Mouse (Mus musculus) thymus, postnatal 14 days (tissue): ENCODE measurements at regions not wholly inside any gene's neighbourhood (a gene's known extent, or its start where the extent isn't known, plus 50 kb on each side); places are given as distances from the start of the nearest gene placed in this dataset.

Experiments
- DNase-seq: peaks from one replicate; pipeline ENCODE4 v3.0.0; 2021

GRCm38 (mm10) chr8:103816101-103816894, 285.1 kb upstream of the Cdh5 start:
- DNase-seq = no peak

DNA sequence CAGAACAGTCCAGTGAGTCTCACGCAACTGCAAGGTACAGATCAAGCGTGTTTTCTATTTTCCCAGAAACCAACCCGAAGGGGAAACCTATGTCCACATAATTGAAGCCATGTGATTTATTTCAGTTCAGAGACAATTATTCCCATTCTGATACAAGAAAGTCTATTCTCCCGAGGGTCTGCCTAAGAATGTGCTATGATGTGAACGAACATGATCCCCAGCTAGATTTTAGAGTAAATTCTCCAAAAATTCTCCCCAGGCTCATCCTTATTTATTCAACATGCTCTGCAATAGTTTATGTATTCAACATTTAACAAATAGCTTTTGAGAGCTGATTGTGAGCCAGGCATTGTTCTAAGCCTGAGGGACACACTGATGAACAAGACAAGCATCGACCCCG, 277.9 kb upstream of the Cdh5 start:
- no peak for DNase-seq

DNA sequence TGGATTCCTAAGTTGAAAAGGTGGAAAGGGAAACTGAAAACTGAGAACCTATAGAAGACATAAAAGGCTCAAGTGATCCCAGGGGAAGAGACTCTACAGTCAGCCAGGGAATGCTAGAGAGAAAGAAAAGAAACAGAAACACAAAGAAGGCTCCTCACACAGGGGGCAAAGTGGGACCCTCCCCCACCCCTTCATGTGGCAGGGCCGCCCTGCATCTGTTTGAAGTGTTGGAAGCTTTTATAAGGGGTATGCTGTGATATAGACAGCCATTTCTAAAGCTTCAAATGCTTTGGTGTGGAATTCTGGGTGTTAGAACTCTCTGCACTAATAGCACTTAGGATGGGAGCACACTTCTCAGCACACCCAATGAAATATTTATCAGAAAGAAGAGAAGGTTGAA, 276.7 kb upstream of the Cdh5 start:
- DNase-seq = no peak

- DNase-seq = no peak
Observed at GRCm38 (mm10) chr8:103825289-103825688, 276.1 kb upstream of the Cdh5 start.

DNA sequence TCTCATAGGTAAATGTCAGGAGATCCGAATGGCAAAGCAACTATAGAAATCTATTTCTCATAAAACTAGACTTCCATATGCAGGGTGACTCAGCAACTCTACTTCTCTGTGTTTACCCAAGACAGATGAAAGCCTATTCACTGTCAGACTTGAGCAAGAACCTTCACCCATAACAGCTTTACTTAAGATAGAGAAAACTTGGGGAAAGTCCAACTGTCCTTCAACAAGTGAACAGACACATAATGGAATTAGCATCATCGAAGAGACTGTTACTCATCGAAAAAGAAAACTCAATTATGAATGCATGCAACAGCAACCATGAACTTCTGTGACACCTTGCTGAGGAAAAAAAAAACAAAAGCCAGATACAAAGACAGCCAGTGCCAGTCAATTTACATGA, 271.0 kb upstream of the Cdh5 start:
- no peak for DNase-seq

DNA sequence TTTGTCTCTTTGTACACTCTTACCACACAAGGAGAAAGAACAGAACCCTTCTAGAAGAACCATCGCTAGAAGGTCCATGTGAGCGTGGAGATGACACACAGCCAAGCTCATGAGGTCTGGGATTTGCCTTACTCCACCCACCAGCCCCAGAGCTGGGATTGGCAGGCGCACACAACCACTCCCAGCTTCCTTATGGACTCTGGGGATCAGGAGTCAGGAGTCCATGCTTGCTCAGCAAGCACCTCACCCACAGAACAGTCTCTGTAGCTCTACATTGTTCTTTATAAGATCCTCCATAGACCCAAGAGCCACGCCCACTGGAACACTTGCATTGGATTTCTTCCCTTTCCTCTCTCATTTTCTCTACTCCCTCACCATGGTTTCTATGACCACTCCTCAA, 261.4 kb upstream of the Cdh5 start:
- no peak for DNase-seq

- DNase-seq = no peak
Observed at GRCm38 (mm10) chr8:103845964-103846363, 255.5 kb upstream of the Cdh5 start.

GRCm38 (mm10) chr8:103846382-103846976, 254.9 kb upstream of the Cdh5 start:
- DNase-seq = no peak

GRCm38 (mm10) chr8:103849785-103850184, 251.6 kb upstream of the Cdh5 start:
- DNase-seq = no peak

GRCm38 (mm10) chr8:103851286-103851685, 250.1 kb upstream of the Cdh5 start:
- DNase-seq = no peak

DNA sequence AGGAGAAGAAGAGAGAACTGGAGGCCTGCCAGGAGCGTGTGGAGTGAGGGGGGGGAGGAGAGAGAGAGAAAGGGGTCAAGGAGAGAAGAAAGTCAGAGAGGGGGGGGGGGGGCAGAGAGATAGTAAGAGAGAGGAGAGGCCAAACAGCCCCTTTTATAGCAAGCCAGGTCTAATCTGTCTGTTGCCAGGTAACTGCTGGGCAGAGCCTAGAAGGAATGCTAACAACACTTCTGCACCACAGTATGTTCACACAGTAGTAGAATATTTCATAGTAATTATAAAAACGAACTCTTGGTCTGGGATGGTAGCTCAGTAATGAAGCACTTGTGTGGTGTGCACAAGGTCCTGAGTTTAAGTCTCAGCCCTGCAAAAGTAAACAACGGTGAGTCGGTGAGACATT, 248.4 kb upstream of the Cdh5 start:
- no peak for DNase-seq

GRCm38 (mm10) chr8:103855291-103855690, 246.1 kb upstream of the Cdh5 start:
- no peak for DNase-seq

DNA sequence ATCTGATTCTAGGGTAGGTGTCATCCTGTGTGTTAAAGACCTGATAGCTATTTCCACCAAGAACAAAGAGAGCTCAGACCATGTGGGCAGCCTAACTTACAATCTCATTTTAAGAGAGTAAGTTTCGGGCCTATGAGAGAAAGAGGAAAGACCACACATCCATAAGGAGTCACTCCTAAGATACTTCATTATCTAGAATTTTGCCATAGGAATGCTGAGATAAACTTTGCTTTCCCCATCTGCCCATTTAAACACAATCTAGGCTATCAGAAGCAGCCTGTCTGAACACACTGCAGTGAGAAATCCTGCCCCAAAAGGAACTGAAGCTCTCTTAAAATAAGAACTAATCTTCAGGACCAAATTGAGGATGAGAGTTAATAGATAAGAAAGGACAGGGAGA, 242.3 kb upstream of the Cdh5 start:
- no peak for DNase-seq

DNA sequence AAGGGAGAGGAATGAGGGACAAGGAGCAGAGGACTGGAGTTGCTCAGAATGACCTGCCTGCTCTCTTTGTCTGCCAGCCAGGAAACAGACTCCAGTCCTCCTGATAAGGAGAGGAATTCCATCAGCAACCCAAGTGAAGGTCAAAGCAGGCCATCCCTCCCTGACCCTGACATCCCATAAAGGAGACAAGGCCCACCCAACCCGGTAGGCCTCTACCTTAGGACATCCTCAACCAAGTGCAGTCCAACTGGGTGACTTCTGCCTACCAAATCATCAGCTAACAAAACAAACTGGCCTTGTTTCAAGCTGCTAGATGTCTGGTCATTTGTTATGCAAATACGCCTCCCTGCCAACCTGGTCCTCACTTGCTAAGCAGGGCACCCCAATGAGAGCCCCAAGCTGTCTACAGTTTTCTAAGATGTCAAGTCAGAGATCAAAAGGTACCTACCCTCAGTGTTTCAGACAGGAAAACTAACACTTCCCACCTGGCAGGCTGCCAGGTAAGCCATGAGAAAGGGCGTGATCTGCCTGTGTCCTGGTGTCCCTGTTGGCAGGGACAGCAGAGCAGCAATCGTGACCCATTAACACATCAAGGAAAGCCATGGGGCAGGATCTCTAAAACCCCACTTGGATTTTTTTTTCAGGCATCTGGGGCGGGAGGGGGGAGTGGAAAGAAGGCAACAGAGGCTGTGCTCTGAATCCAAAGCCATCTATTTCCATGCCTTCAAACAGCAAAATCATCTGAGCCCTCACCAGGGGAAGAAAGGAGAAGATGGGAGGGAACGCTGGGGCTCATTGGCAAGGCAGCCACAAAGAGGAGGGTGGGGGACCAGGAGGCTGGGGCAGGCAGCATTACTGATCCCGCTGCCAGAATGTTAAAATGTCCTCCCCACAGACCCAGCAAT, 227.6 kb upstream of the Cdh5 start:
- DNase-seq = no peak

GRCm38 (mm10) chr8:103874506-103874905, 226.9 kb upstream of the Cdh5 start:
- DNase-seq = no peak

- DNase-seq = no peak
Observed at GRCm38 (mm10) chr8:103879505-103879904, 221.9 kb upstream of the Cdh5 start.

GRCm38 (mm10) chr8:103880431-103881145, 220.8 kb upstream of the Cdh5 start:
- no peak for DNase-seq

DNA sequence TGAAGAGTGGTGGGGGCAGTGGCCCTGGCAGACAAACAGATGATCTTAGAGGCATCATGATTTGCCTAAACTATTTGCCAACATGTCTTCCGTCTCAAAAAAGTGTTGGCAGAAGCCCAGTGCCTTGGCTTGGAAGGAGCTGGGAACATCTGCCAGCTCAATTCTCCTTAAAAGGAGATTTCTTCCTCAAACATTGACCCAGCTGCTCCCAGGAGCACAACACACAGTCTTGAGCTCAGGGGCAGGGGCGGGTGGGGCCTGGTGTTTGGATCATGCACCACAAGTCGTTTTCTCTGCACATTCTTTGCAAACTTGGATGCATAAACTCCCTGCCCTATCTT, 220.3 kb upstream of the Cdh5 start:
- no peak for DNase-seq

- DNase-seq = no peak
Observed at GRCm38 (mm10) chr8:103884873-103885780, 216.3 kb upstream of the Cdh5 start.

DNA sequence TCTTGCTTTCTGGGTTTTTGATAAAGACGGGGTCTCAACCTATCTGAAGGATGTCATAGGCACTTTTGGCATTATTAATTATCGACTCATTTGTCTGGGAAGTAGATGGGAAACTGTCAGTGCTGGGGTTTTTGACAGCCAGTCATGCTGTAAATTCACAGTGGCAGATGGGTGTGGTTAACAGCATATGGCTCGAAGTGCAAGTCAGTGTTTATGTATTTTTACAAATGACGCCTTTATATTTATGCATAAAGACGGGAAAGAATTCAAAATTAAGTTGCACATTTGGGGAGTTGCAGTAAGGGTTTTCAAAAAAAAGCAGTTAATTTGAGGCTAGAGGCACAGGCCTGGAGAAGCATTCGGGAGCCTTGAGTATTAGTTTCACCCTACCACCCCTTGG, 206.8 kb upstream of the Cdh5 start:
- no peak for DNase-seq

- DNase-seq = no peak
Observed at GRCm38 (mm10) chr8:103895132-103895531, 206.3 kb upstream of the Cdh5 start.

DNA sequence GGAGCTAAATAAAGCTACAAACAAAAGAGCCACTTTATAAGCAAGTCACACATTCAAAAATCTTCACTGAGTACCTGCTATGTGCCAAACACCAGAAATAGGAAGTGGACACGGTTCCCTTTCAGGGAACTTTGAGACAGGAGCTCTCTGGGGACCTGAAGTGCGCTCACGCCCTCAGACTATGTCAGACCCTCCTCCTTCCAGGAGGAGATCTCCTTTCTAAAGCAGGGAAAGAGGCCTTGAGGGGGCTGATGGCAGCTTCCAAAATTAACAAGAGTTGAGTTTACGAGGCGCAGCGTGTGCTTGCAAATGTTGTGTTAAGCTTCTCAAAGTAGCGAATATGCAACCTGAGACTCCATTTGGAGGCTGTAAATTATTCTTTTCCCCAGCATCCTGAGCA, 204.0 kb upstream of the Cdh5 start:
- no peak for DNase-seq
